Mouse (Mus musculus): Measurements from ENCODE around the gene Psmd9.
A peak's percentile ranks its signal among the peaks of the same experiment; 100 is the strongest.

The Psmd9 gene

DNA sequence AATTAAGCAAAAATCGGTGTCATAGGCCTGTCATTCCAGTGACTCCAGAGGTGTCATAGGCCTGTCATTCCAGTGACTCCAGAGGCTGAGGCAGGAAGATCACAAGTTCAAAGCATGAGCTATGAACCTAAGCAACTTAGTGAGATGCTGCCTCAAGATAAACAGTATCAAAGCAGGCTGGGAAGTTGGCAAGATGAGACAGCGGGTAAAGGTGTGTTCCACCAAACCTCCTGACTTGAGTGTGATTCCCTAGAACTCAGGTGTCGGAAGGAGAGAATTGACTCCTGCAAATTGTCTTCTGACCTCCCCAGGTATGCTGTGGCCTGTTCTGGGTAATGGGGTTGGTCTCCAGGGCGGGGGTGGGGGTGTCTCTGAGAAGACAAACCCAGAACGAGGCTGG is at the start of gene Psmd9:
Psmd9 (plus strand) TSS at position 130 of the 400 bp plus-strand sequence.
- DNase-seq = no peak

DNA sequence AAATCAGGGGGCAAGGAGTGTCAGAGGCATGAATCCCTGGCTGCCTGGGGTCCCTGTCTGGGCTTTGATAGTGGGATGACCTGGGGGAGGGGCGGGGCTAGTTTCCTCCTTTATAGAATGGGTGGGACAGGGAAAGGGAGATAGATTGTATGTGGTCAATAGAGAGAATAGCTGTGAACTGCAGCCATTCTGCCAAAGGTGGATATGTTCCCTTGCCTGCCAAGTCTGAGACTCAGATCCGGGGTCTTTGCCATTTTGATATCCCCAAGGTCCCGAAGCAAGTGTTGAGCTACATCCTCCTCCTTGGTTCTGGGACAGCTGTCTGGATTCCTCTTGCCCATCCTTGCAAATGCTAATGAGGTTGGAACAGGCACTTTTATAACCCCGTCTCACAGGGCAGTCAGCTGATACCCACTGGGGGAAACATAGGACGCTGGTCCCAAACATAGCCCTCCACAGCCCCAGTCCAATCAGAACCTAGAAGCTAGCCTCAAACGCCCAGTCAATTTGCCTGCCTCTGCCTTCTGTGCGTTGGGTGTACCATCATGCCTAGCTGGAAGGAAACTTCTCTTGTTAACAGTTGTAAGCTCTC is 48.5 kb upstream of the Psmd9 start:
- no peak for DNase-seq

DNA sequence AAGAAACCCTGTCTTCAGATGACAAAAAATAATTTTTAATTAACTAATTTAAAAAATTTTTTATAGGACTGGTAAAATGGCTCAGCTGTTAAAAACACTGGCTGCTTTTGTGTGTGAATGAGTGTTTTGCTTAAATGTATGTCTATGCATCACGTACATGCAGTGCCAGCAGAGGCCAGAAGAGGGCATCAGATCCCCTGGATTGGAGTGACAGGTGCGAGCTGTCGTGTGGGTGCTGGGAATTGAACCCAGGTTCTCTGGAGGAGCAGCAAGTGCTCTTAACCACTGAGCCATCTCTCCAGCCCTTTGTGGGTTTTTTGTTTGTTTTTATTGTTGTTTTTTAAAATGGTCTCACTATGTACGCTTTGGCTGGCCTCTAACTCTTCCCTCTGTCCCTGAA is 47.0 kb upstream of the Psmd9 start:
- DNase-seq = peak in 1 of 2 experiments; percentile 48

DNA sequence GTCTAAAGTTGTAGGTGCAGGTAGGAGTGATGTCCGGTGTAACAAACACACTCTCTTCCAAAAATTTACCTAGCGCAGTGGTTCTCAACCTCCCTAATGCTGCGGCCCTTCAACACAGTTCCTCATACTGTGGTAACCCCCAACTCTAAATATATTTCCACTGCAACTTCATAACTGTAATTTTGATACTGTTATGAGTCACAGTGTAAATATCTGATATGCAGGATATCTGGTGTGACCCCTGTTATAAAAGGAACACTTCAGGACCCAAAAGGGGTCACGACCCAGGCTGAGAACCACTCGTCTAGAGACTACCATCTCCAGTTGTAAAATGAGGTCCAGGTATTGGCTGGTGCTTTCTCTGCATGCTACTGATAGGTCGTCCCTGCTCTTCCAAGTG is 44.1 kb upstream of the Psmd9 start:
- DNase-seq = no peak

DNA sequence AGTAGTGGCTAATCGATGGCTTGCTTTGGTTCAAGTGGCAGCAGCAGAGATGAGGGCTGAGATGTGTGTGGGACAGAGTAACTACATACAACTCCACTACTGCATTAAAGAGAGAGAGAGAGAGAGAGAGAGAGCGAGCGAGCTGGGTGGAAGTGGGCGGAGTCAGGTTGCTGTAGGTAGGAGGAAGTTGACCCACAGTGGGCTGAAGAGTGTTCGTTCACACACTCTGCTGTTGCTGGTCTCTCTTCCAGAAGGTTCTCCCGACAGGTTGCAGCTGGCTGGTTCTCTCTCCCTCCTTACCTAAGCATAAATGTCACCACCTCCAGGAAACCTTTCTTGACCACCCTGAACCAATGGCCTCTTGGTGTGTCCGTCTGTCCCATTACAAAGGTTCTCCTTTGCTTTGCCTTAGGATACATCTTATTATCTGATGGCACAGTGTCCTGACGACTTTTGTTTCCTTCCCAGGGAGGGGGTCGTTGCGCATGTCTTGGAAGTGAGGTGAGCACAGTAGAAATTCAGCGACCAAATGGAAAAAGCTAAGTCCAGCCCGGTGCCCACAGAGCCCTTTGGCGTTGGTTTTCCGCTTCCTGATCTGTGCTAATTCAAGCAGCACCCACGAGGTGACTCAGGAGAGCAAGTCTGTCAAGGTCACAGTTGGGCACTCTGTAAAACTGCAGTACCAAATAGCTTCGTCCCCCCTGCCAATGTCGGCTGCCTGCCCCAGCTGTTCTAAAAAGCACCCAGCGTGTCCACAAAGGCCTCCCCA is 43.4 kb upstream of the Psmd9 start:
- DNase-seq = no peak

DNA sequence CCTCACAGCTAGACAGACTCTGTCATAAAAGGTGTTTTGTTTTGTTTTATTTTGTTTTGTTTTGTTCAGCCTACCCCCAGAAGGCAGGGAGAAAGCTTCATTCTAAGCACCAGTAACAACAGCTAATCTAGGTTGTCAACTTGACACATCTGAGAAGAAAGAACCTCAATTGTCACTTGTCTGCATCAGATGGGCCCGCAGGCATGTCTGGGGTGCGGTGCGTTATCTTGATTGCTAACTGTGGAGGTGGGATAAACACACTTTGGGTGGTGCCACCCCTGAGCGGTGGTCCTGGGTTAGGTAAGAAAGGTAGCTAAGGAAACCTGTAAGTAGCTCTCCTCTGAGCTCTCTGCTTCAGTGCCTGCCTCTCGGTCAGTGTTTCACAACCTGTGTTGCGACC is 42.2 kb upstream of the Psmd9 start:
- DNase-seq = no peak

DNA sequence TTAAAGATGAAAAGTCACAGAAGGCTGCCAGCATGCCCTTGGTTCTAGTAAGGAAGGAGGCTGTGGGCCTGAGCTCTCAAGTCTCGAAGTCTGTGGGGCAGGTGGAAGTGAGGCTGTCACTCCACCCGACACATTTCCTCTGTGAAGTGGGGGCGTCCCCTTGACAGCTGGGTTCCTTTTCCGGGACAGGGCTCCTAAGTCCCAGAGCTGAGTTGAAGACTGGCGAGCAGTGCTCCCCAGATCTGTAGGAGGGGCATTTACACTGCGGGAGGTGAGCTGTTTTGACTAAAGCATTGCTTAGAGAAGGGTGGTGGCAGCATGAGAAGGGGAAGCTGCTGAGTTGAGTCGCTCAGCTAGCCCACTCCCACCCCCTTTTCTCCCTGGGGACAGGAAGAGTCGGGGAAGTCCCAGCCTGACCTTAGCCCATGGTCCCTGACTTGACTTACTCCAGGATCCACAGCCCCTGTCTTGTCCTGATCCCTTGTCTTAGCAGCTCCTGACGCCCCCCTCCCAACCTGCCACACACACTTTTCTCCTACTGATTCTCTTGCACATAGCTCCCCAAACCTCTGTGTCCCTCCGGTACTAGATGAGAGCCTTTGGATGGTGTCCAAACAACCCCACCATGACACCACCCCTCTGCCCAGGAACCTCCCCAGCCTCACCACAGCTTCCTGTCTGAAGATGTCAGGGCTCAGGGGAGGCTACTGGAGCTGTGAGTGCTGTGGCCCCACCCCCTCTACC is 40.6 kb upstream of the Psmd9 start:
- peak in 1 of 2 experiments; percentile 31 for DNase-seq

DNA sequence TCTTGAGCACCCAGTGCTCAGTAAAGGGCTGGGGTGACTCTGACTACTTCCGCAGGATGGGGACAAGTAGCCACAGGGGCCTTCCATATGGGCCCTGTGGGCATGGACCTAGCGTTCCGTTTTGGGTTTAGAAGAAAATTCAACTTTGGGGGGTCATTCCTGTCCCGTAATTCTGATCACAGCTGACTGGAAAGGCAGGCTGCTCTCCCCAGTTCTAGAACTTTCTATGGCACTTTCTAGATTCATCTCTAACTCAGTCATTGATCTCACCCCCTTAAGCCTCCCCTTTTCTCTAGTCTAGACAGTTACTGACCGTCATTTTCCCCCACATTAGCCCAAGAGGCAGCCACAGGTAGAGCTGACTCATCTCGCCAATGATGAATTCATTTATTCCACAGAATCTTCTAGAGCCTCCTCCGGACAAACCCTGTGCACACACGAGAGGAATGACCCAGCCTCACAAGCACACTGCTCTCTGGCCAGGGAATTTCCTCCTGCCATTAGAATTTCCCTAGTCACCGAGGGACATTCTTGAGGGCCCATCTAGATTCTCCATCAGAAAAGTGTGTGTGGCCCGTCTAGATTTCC is 39.9 kb upstream of the Psmd9 start:
- no peak for DNase-seq

DNA sequence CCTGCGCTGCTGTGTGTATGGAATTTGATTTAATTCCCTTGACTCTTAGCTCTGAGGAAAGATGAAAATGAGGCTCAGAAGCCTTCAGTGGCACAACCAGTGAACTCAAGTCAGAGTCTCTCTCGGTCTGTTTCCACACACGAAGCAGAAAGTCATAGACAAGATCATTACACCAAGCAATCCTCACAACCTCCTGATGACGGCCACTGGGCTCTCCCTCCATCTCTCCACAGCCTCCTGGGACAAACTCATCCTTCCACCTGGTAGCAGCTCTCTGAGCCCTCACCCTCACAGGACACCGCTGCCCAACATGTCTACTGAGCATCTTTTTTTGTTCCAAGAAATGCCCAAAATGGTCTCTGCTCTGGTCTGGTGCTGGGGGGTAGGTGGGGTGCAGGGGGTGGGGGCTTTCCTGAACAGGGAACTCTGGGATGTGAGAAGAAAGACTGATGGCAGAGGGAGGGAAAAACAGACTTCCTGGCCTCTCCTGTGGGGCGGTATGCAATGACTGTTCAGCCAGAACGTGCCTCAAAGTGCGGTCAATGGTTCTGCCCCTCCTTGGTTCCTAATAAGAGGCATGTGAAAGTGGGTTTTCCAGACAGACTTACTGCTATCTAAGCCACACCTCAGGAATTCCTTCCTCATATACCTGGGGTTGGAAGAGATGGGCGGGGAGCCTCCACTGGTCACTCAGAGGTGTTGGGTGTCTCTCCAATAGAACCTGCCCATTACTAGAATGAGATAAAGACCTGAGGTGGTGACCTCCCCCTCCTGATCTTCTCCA is 39.0 kb upstream of the Psmd9 start:
- no peak for DNase-seq

DNA sequence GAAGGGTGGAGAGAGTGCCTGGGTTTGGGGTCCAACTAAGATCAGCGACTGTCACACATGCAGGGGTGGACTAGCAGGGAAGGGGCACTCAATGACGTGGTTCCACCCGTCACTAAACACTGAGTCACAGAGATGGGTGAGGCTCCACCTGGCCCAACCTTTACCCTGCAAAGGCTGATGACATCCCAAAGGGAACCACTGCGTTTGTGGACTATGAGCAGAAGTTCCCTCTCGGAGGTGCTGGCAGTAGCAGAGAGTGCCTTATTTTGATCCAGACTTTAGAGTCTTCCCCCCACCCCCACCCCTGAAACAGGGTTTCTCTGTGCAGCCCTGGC is 38.4 kb upstream of the Psmd9 start:
- no peak for DNase-seq

DNA sequence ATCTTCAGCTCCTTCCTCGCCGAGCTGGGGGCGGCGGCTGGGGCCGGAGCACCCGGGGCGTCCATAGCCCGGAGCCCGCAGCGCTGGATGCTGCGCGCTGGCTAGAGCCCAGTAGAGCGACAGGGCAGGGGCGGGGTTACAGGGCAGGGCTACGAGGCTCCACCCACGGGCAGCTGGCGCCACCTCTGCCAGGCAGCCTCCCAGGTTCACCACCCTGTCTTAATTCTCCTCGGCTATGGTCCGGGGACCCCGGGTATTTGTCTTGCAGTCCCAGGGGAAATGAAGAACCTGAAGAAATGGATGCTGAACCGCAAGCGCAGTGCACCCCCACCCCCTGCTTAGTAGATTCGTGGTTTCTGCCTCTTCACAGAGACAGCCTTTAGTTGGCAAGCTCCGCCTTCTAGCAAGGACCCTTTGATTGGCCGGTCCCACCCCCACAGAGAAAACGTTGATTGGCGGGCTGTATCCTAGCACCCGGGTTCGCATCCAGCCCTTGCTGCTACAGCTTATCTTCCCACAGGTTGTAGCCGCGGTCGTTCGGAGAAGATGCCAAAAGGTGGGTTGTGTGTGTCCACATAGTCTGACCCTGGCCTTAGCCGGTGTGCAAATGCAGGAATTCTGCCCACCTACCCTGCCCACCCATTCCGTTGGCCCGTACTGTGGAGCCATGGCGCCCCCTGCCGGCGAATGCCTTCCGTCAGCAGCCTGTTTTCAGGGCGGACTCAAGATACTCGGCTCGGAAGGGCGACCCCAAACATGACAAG is 36.7 kb upstream of the Psmd9 start, which contains the start of gene Rhof:
Rhof (minus strand) TSS at position 385 of the 764 bp plus-strand sequence.
- DNase-seq = peak; percentile 90 to 92

DNA sequence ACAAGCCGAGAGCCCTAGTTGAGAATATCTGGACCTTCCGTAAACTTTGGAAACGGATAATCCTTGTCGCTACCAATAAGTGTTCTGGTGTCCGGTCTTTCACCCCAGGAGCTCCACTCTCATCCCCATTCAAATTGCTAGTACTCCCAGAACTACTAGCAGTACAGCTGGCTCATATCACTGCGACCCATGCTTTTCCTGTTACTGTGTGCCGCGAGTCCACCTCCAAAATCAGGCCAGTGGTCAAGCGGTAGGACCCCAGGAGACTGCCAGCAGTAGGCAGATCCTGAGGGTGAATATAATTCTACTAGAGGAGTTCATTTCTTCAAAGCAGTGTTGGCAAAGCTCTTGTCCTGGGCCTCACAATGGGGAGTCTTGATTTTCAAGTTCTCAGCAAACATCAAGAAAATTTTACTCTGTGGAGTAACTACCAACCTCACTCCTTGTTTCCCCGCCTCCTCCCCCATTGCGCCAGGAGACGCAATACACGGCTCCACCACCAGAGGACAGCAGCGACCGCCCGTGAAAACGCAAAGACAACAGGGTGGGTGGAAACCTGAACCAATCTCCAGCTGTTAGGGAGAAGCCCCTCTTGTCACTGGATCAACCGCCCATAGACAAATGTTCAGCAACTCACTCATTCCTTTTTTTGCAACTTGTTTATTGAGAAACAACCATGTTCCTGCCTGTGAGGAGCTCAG is 36.0 kb upstream of the Psmd9 start:
- DNase-seq = peak; percentile 92

DNA sequence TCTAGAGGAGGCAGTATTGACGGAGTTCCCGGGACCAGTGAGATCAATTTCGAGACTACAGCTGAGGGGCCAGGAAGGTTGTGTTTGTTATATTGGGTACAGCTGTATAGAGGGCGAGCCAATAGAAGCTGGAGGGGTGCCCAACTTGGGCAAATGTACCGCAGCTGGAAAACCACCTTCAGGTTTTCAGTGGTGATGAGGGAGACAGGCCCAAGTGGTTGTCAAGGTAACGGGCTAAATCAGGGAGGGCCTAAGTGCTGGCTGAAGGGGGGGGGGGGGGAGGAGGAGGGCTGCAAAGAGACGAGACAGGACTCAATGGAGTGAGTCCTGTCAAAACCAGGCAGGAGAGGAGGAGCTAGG is 35.4 kb upstream of the Psmd9 start:
- no peak for DNase-seq

DNA sequence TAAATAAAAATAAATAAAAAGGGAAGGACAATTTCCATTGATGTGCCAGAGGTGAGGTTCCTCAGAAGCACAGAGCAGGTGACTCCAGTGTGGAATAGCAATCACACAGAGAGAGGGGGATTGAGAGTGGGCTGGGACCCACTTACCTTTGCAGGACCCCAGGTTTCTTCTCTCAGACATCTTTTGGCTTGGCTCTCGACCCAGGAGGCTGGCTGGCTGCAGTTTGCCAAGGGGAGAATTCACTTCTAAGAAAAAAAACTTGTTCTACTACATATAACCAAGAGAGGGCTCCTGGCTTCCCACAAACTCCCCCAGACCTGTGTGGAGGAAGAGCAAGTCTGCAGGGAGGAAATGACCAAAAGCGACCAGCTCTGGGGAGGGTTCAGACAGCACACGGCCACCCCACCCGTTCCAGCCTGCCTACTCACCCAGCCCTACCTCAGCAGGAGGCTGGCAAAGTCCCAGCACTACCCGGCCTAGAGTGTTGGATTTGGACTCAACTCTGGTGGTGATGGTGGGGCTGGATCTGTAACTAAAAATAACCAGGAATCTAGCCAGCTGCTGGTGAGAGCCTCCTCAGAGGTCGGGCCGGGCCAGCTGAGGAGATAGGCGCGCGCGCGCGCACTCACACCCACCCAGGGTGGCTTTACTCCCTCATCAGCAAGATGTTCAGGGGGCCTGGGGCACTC is 34.9 kb upstream of the Psmd9 start:
- DNase-seq = peak; percentile 53 to 67

DNA sequence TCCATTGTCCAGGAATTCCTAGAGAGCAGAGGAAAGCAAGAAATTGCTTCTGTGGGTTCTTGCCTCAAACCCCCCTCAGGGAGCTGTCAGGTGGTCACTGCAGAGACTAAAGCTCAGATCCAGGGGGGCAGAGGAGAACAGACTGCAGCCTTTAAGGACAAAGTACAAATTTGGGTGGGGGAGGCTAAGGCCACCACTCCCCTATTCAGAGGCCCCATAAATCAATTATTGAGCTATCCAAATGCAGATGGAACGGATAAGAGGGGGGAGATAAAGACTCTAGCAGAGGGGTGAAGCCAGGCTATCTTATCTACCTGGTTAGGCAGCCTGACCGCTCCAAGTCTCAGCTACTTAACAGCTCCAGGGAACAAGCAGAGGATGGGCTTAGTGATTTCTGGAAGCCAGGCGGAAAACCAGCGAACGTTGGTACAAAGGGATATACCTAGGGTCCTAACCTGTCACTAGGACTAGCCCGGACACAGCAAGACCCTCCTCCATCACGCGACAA is 34.3 kb upstream of the Psmd9 start:
- DNase-seq = peak in 1 of 2 experiments; percentile 22

DNA sequence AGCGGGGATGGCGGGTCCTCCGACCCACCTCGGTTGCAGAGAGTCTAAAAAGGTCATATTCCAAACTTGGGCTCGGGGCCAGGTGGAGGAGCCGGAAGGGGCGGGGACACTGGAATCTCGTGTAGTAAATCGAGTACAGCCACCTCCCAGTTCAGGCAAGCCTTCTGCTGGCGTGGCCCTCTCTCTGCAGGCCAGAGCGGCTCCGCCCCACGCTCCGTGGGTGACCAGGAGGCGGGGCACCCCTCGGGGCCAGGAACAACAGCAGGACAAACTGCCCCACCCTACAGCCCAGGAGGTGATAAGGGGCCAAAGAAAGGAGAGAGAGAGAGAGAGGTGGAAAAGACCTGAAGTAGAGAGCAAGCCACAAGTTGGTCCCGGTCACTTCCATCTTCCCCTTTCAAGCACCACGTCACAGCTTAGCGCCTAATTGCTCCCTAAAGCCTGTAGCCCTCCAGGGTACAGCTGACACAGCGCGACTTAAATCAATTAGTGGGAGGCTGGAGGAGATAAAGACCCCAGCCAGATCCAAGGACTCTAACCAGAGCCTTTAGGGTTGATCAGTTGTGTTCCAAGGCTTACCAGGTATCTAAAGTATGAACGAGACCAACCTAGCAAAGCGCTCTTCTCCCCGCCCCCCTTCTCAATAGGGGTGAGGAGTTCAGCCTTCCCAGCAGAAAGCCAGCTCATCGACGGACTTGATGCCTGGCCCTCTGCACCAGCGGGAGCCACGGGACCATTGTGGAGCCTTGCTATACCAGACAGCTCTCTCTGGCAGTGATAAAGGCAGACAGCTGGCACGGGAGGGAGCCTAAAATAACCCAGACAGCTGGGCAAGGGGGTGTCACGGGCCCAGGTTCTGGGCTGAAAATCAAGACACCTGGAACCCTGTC is 33.5 kb upstream of the Psmd9 start:
- peak; percentile 87 to 91 for DNase-seq

DNA sequence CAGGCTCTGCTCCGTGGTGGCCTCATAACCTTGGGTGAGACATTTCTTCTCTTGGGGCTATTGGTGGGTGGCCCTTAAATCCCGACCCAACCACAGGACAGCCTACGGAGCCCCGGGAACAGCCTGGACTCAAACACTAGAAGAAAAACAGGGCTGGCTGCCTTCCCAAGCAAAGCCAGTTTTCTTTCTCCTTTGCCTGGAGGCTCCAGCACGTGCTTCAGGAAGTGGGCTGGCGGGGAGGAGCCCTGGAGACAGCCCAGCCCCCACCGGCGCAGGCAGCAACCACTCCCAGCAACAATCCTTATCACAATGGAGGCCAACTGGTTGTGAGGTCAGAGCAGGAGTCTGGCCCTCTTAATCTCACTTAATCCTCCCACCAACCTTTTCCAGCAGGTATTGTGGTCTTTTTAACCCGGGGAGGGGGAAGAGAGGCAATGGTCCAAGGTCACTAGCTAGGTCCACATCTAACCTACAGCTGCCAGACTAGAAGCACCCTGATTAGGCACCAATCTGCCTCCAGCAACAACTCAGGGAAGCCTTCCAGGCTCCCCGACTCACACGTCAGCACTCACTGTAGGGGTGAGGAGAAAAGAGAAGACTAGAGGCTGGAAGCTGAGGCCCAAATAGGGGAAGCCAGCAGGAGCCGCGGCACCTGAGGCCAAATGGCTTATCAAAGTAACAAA is 32.7 kb upstream of the Psmd9 start:
- DNase-seq = peak; percentile 92 to 95

DNA sequence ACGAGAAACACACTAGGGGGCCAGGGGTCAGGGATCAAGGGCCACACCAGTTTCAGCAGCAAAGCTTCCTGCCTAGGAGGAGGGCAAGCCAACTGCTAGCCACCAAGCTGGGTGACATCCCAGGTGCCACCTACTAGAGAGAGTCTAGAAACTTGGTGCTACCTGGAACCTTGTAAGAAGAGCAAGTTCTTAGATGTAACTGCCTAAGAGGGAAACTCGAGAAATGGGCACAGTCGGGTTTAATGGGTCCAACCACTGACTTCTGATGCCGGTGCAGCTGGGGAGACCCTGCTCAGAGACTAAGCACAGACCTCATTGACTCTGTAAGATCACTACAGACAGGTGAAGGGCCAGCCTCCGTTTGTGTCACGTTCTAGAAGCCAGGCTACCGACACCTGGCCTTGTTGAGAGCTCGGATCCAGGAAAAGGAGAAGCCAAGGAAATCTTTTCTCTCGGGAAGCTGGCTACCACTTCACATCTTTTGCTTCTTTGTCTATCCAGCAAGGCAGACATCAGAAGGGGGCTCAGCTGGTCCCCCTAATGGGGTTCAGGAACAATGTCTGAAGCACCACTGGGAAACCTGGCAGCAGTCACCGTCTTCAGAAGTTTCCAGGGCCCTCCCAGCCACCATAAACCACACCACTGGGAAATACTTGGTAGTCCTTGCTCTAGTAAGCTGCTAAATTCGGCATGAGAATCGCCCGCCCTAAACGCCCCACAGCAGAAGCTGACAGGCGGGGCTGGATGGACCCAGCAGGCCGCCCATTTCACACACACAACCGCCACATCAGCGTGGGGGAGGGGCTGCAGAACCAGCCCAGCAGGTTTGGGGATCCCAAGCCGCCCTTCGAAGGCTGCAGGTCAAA is 31.9 kb upstream of the Psmd9 start:
- peak; percentile 87 to 93 for DNase-seq
